28 mouse cellular contexts compared by ENCODE assay signal in the genomic region with DNA sequence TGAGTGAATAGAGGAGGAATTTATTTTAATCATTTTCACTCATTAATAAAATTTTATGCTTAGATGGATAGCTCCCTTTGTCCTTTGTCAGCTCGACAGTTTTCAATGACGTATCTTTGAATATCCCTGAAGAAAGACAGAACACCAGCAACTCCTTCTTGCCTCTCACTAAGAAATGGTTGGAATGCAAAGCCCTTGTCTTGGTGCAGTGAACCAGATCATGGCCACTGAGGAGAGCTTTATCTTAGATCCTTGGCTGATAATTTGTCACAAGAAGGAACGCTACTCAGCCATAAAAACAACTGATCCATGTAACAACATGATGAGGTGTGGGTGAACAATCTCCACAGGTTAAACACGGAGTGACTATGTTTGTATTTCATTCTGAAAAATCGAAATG.
DNase-seq lines count a peak whose midpoint lies in the region; ATAC-seq and TF ChIP-seq lines count a peak whose summit lies in the region.
"Had no signal": no experiment of that assay in that cellular context is flagged by ENCODE, and none has a peak within 500 bp of the region (broad histone marks: within the 10 kb centered on the region; RNA-seq: fewer than 3 reads in every experiment).

No protein-coding gene starts in this region.

- no peaks in the 10 kb centered on the region for H3K9me3 ChIP-seq in kidney, embryonic 15.5 days (replicated peaks)
- H3K9me3 ChIP-seq: forebrain, embryonic 12.5 days; limb, embryonic 12.5 days; liver, embryonic 15.5 days; midbrain, embryonic 13.5 days; neural tube, embryonic 15.5 days had no signal

- no peak for TF ChIP-seq CTCF in Patski (IDR thresholded peaks at IDR 0.05)

- no peak overlapping the region for H3K9ac ChIP-seq in kidney, embryonic 15.5 days
- H3K9ac ChIP-seq: forebrain, embryonic 12.5 days; forebrain, postnatal 0 days; limb, embryonic 12.5 days; liver, embryonic 15.5 days; lung, embryonic 14.5 days; midbrain, embryonic 13.5 days; neural tube, embryonic 15.5 days had no signal

- H3K4me1 ChIP-seq in kidney, embryonic 15.5 days, result no peaks in the 10 kb centered on the region
- H3K4me1 ChIP-seq: forebrain, embryonic 12.5 days; limb, embryonic 12.5 days; liver, embryonic 15.5 days; midbrain, embryonic 13.5 days; neural tube, embryonic 15.5 days had no signal

- no peak overlapping the region for H3K4me3 ChIP-seq in kidney, embryonic 15.5 days (replicated peaks)
- H3K4me3 ChIP-seq: forebrain, embryonic 12.5 days; layer of hippocampus, adult 2 months; left cerebral cortex, adult 2 months; limb, embryonic 12.5 days; liver, embryonic 15.5 days; midbrain, embryonic 13.5 days; neural tube, embryonic 15.5 days had no signal

- DNase-seq in kidney, postnatal 10 days, result no peak
- DNase-seq in Muller cell, postnatal 12 days (ENCODE audit: inconsistent ontology term), result peak; percentile 63
- no peak for DNase-seq in Patski (ENCODE audit: low read depth, low spot score)
- peak; percentile 37 for DNase-seq in mesoderm, embryonic 11.5 days (ENCODE audit: low read depth, low spot score)
- no peak for DNase-seq in B cell, adult 2 months
- DNase-seq in cerebellum, adult 9-10 months, result no peak
- DNase-seq: adrenal gland, postnatal 10 days; cerebellum, adult 8-10 months; cerebellum, postnatal 36 days; forebrain, postnatal 0 days; gastrocnemius, postnatal 10 days; heart, postnatal 14 days; kidney, postnatal 14 days; lung, embryonic 14.5 days; lung, postnatal 14 days; right cerebral cortex, adult 18-20 months; spleen, adult 18-20 months; thymus, postnatal 25 days had no signal

- H3K27me3 ChIP-seq in kidney, embryonic 15.5 days, result no peaks in the 10 kb centered on the region
- H3K27me3 ChIP-seq in Patski, result no peaks in the 10 kb centered on the region
- H3K27me3 ChIP-seq: CH12.LX; forebrain, embryonic 12.5 days; limb, embryonic 12.5 days; liver, embryonic 15.5 days; midbrain, embryonic 13.5 days; neural tube, embryonic 15.5 days had no signal

- peak; percentile 92 for ATAC-seq in kidney, embryonic 15.5 days (replicated peaks; ENCODE audit: low FRiP score)
- ATAC-seq in Patski, result peak; percentile 78
- ATAC-seq: forebrain, postnatal 0 days; hindbrain, embryonic 16.5 days; midbrain, embryonic 13.5 days had no signal

- POLR2A ChIA-PET in Patski (lab: Charles Lee), result no interaction called here

- in situ Hi-C loops in Patski (cut with MboI; ENCODE audit: low pct_unique_long_range_greater_than_20kb), result no loop called here

- WGBS in kidney, embryonic 15.5 days, result 26% methylated on average over 5 of the region's 5 CpGs

- no peak overlapping the region for H3K27ac ChIP-seq in kidney, embryonic 15.5 days
- H3K27ac ChIP-seq: forebrain, embryonic 12.5 days; layer of hippocampus, adult 2 months; left cerebral cortex, adult 2 months; limb, embryonic 12.5 days; liver, embryonic 15.5 days; midbrain, embryonic 13.5 days; neural tube, embryonic 15.5 days had no signal

- CTCF ChIA-PET in Patski (lab: Charles Lee), result interaction anchor here (1.3 to 1.6 kb wide), 2 partner anchors 14 to 78 kb away, joined by 3 read pairs; no protein-coding TSS in a partner anchor

- H3K36me3 ChIP-seq in kidney, embryonic 15.5 days, result no peaks in the 10 kb centered on the region
- H3K36me3 ChIP-seq: forebrain, embryonic 12.5 days; limb, embryonic 12.5 days; liver, embryonic 15.5 days; midbrain, embryonic 13.5 days; neural tube, embryonic 15.5 days had no signal

- H3K4me2 ChIP-seq in kidney, embryonic 15.5 days, result no peak overlapping the region
- H3K4me2 ChIP-seq: forebrain, embryonic 12.5 days; limb, embryonic 12.5 days; liver, embryonic 15.5 days; lung, embryonic 14.5 days; midbrain, embryonic 13.5 days; neural tube, embryonic 15.5 days had no signal

Comparison
In these comparisons a context has a peak if more than half of its experiments do, and no peak if none do; other contexts are left out.
1. DNase-seq: peak in Muller cell, postnatal 12 days (single experiment) and mesoderm, embryonic 11.5 days (single experiment); none in kidney, postnatal 10 days (single experiment), Patski (single experiment), B cell, adult 2 months (0 of 2) and cerebellum, adult 9-10 months (single experiment).